Mouse (Mus musculus) mesoderm, embryonic 11.5 days (tissue): ENCODE measurements around the gene Spocd1.

Experiments used
- DNase-seq: peaks from one replicate; pipeline ENCODE4 v3.0.0-alpha.2; 2012; ENCODE audit warnings: low read depth, low spot score

The Spocd1 gene

DNA sequence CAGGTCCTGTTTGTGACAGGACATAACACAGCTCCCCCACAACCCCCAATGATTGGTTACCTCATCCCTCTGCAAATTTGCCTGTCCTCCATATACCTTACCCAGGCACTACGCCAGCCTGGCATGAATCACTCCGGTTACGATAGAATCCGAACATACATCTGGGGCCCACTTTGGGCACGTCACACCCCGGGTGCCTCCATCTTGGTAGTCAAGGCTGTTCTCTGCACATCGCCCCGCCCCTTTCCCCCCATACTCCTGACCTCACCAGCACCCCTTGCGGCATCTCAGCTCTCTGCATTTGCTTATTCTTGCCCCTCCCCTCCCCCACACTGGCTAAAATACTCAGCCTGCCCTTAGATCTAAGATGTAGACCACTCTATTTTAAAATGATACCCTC, 76.5 kb downstream of the Spocd1 start:
- DNase-seq: no peak

DNA sequence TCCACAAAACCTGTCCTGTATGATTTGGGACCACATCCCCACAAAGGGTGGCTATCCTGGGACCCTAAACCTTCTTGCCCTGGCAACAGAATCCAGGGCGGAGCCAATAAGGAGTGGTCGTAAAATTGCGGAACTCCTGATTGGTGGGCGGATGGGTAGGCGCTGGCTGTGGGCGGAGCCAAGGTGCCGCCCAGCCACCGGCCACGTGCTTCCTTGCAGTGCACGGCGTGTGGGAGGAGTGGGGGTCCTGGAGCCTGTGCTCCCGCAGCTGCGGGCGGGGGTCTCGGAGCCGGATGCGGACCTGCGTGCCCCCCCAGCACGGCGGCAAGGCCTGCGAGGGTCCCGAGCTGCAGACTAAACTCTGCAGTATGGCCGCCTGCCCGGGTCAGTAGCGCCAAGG, 77.5 kb downstream of the Spocd1 start:
- DNase-seq: no peak
